Mouse (Mus musculus): ENCODE results near the gene Hba-a1. TPM values are rescaled to one million over a fixed set of nuclear protein-coding genes. Genes with fewer than 3 reads are reported as not detected.
A peak's percentile ranks its signal among the peaks of the same experiment; 100 is the strongest.
"Not testable (repeated sequence)": the region's sequence is repeated elsewhere in the genome, so short reads cannot be mapped to it uniquely, and the experiment has no call there.

Gene Hba-a1
- polyA plus RNA-seq, 1 experiment = 435 TPM

DNA sequence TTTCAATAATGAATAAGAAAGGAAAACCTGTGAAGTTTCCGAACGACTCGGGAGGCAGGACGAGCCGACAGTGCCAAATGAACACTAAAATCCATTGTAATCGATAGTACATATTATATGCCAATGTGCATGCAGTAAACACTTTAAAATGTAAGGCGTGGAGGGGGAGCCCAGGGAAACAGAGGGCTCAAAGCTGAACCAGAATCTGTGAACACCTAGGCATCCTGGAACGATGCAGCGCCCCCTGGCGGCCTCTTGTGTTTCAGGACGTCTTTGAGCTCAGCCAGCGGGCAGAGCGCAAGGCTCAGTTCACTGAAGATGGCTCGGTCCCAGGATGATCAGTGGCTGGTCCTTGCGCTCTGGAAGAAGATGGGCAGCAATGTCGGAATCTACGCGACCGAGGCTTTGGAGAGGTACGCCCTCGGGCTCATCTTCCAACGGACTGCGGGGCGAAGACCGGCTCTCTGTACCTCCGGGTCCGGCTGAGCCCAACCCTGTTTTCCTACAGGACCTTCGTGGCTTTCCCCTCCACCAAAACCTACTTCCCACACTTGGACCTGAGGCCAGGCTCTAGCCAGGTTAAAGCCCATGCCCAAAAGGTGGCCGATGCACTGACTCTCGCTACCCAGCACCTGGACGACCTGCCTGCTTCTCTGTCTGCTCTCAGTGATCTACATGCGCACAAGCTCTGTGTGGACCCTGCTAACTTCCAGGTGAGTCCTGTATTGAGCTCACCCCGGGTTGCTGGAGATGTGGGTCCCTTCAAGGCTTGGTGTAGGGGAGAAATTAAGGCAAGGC lies 3.6 kb downstream of the Hba-a1 start, which contains the start of gene Hbq1b:
Gene Hbq1b (plus strand): TSS at position 271 of the 798 bp plus-strand sequence.
- H3K4me3 ChIP-seq (replicated peaks; ENCODE audit: insufficient read depth, low read depth, low read length) = peak within 1 kb of the TSS; percentile 49
- H3K27me3 ChIP-seq (ENCODE audit: control insufficient read depth, insufficient read depth, low read length); H3K4me1 ChIP-seq (ENCODE audit: control insufficient read depth, insufficient read depth, low read length); H3K27ac ChIP-seq (ENCODE audit: insufficient read depth, low read length): not testable (repeated sequence)
- TF ChIP-seq CTCF (IDR thresholded peaks at IDR 0.05; ENCODE audit: borderline replicate concordance, insufficient read depth, low read depth, low read length) = peak; percentile 63; the same call in 1 of the 2 replicates
- DNase-seq = peak; percentile 78 to 85
- 20% methylated on average over 31 of the region's 33 CpGs for WGBS

DNA sequence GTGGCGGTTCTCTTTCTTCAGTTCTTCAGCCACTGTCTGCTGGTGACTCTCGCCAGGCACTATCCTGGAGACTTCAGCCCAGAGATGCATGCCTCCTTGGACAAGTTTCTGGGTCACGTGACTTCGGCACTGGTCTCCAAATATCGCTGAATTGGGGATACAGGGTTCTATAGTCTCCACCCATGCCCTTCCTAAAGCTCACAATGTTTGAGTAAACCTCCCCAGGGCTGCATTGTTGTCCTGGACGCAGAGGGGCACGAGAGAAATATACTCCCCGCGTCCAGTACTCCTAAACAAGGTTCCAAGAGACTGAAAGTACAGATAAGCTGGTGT lies 4.1 kb downstream of the Hba-a1 start:
- Histone ChIP-seq H3K4me1 (ENCODE audit: control insufficient read depth, insufficient read depth, low read length) (no peaks in the 10 kb centered on the region), H3K27ac (ENCODE audit: insufficient read depth, low read length) (no peak overlapping the region), H3K27me3 (ENCODE audit: control insufficient read depth, insufficient read depth, low read length) (no peaks in the 10 kb centered on the region), H3K4me3 (replicated peaks; ENCODE audit: insufficient read depth, low read depth, low read length) (no peak overlapping the region)
- no peak for DNase-seq
- 72% methylated on average over 9 of the region's 9 CpGs for WGBS
- TF ChIP-seq POLR2A (IDR thresholded peaks at IDR 0.05; ENCODE audit: borderline replicate concordance, insufficient read depth, low read length) (no peak), CTCF (IDR thresholded peaks at IDR 0.05; ENCODE audit: borderline replicate concordance, insufficient read depth, low read depth, low read length) (no peak)

DNA sequence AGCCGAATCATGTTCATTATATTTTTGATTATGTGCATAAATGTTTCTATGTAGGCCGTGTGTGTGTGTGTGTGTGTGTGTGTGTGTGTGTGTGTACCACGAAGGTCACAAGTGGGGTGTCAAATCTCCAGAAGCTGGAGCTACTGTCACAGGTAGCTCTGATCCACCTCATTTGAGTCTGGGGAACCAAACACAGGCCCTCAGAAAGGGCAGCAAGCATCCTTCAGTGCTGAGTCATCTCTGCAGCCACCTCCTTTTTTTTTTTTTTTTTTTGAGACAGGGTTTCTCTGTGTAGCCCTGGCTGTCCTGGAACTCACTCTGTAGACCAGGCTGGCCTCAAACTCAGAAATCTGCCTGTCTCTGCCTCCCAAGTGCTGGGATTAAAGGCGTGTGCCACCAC lies 9.5 kb downstream of the Hba-a1 start:
- H3K4me3 ChIP-seq (replicated peaks; ENCODE audit: insufficient read depth, low read depth, low read length); H3K27ac ChIP-seq (ENCODE audit: insufficient read depth, low read length); H3K27me3 ChIP-seq (ENCODE audit: control insufficient read depth, insufficient read depth, low read length); DNase-seq; H3K4me1 ChIP-seq (ENCODE audit: control insufficient read depth, insufficient read depth, low read length): not testable (repeated sequence)
- WGBS = 85% methylated on average over 4 of the region's 4 CpGs

DNA sequence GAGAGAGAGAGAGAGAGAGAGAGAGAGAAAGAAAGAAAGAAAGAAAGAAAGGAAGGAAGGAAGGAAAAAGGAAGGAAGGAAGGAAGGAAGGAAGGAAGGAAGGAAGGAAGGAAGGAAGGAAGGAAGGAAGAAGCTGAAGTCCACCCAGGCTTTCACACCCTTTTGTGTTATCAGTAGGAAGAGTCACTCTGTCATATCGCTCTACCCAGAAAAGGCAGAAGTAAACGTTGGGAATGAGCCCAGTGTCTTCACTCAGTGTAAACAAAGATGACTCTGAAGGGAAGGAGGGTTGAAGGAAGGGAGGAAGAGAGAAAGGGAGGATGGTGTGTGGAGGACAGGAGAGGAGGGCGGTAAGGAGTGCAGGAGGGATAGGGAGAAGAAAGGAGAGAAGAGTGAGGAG lies 10.2 kb downstream of the Hba-a1 start:
- H3K4me1 ChIP-seq (ENCODE audit: control insufficient read depth, insufficient read depth, low read length); H3K27me3 ChIP-seq (ENCODE audit: control insufficient read depth, insufficient read depth, low read length); H3K4me3 ChIP-seq (replicated peaks; ENCODE audit: insufficient read depth, low read depth, low read length); H3K27ac ChIP-seq (ENCODE audit: insufficient read depth, low read length); DNase-seq: not testable (repeated sequence)
- 64% methylated on average over 3 of the region's 3 CpGs for WGBS

DNA sequence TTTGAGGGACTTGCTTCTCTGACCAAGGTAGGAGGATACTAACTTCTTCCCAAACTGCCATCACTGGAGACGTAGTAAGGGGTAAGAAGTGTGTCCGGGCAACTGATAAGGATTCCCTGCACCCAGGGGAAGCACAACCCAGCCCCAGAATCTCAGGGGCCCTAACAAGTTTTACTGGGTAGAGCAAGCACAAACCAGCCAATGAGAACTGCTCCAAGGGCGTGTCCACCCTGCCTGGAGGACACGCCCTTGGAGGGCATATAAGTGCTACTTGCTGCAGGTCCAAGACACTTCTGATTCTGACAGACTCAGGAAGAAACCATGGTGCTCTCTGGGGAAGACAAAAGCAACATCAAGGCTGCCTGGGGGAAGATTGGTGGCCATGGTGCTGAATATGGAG lies 12.9 kb downstream of the Hba-a1 start, which contains the start of gene Hba-a2:
Gene Hba-a2 (plus strand): TSS at position 287 of the 400 bp plus-strand sequence.
- not testable (repeated sequence) for DNase-seq; H3K27ac ChIP-seq (ENCODE audit: insufficient read depth, low read length); H3K4me3 ChIP-seq (replicated peaks; ENCODE audit: insufficient read depth, low read depth, low read length); H3K27me3 ChIP-seq (ENCODE audit: control insufficient read depth, insufficient read depth, low read length); H3K4me1 ChIP-seq (ENCODE audit: control insufficient read depth, insufficient read depth, low read length)
- no CpG with 5 or more reads among the region's 4 CpGs for WGBS

DNA sequence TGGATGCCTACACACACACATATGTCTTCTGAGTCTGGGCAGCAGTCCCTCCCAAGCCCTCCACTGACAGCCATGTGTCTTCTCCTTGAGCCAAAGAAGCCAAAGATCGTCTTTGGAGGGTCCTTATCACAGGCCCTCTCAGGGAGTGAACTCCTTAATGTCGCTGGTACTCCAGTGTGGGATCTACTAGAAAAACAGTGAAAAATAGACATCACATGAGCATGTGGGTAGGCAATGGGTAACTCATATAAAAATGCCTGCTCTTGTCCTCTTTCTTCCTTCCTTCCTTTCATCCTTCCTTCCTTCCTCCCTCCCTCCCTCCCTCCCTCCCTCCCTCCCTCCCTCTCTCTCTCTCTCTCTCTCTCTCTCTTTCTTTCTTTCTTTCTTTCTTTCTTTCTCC lies 14.1 kb downstream of the Hba-a1 start:
- not testable (repeated sequence) for H3K27me3 ChIP-seq (ENCODE audit: control insufficient read depth, insufficient read depth, low read length); H3K27ac ChIP-seq (ENCODE audit: insufficient read depth, low read length); DNase-seq; H3K4me3 ChIP-seq (replicated peaks; ENCODE audit: insufficient read depth, low read depth, low read length); H3K4me1 ChIP-seq (ENCODE audit: control insufficient read depth, insufficient read depth, low read length)
- 49% methylated on average over 2 of the region's 2 CpGs for WGBS

DNA sequence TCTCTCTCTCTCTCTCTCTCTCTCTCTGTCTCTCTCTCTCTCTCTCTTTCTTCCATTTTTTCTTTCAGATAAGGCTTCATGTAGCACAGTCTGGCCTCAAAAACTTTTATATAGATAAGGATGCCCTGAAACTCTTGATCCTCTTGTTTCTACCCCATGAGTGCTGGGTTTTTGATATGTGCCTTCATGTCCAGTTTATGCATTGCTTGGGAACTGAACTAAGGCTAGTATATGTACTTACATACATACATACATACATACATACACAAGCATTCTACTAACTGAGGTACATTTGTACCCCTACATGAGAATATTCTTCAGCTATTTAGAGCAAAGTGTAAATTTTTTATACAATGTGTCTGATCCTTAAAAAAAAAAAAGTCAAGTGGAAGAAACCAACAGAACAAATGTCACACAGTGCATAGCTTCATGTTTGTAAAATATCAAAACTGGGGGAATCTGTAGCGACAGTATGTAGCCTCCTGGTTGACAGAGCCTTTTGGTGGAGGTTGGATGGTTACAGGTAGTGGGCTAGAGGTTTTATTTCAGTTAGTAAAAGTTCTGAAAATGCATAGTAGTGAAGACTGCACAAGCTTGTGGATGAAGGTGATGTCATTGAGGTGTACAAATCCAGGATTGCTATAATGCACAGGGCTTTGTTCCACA lies 14.7 kb downstream of the Hba-a1 start:
- WGBS = 96% methylated on average over 1 of the region's 1 CpGs
- no peak for TF ChIP-seq CTCF (IDR thresholded peaks at IDR 0.05; ENCODE audit: borderline replicate concordance, insufficient read depth, low read depth, low read length)
- no peaks in the 10 kb centered on the region for H3K27me3 ChIP-seq (ENCODE audit: control insufficient read depth, insufficient read depth, low read length)
- no peak overlapping the region for H3K4me3 ChIP-seq (replicated peaks; ENCODE audit: insufficient read depth, low read depth, low read length)
- no peak for DNase-seq
- H3K4me1 ChIP-seq (ENCODE audit: control insufficient read depth, insufficient read depth, low read length) = no peaks in the 10 kb centered on the region
- H3K27ac ChIP-seq (ENCODE audit: insufficient read depth, low read length) = no peak overlapping the region

DNA sequence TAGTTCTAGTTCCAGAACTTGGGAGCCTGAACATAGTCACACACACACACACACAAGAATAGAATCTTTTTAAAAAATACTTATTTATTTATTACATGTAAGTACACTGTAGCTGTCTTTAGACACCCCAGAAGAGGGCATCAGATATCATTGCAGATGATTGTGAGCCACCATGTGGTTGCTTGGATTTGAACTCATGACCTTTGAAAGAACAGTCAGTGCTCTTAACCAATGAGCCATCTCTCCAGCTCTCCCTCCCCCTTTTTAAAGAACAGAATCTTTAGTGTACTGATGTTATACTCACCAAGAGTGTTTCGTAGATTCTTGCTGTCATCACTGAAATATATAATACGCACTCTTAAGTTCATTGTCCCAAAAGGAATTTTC lies 15.2 kb downstream of the Hba-a1 start:
- Histone ChIP-seq H3K27me3 (ENCODE audit: control insufficient read depth, insufficient read depth, low read length) (no peaks in the 10 kb centered on the region), H3K4me3 (replicated peaks; ENCODE audit: insufficient read depth, low read depth, low read length) (no peak overlapping the region), H3K27ac (ENCODE audit: insufficient read depth, low read length) (no peak overlapping the region), H3K4me1 (ENCODE audit: control insufficient read depth, insufficient read depth, low read length) (no peaks in the 10 kb centered on the region)
- DNase-seq = no peak
- WGBS = 100% methylated on average over 2 of the region's 2 CpGs
- TF ChIP-seq CTCF (IDR thresholded peaks at IDR 0.05; ENCODE audit: borderline replicate concordance, insufficient read depth, low read depth, low read length) = no peak
- no peak for TF ChIP-seq POLR2A (IDR thresholded peaks at IDR 0.05; ENCODE audit: borderline replicate concordance, insufficient read depth, low read length)

Measured in cerebellum, adult 2 months (tissue).